Mouse (Mus musculus): ENCODE data around the gene Slc10a7. TPM values are rescaled to one million over a fixed set of nuclear protein-coding genes. Genes with fewer than 3 reads are reported as not detected.
"Not testable (repeated sequence)": the region's sequence is repeated elsewhere in the genome, so short reads cannot be mapped to it uniquely, and the experiment has no call there.

Gene Slc10a7
- 7.3 and 8.3 TPM in 2 replicates for polyA plus RNA-seq (2014; fragmentation: Nextera tagmentation; extraction: Ambion mirVana)

- H3K27me3 ChIP-seq (ENCODE audit: control insufficient read depth, insufficient read depth, low read length): no peaks in the 10 kb centered on the region
- H3K9ac ChIP-seq (ENCODE audit: low read length): peak within 1 kb of the TSS; percentile 99
- H3K9me3 ChIP-seq (ENCODE audit: control insufficient read depth, low read length): no peaks in the 10 kb centered on the region
- peak within 1 kb of the TSS; percentile 96 for H3K4me3 ChIP-seq (ENCODE audit: low read depth, low read length)
- under 1% methylated on average over 51 of the region's 51 CpGs for WGBS
- H3K27ac ChIP-seq (ENCODE audit: low read depth, low read length): peak within 1 kb of the TSS; percentile 83
- DNase-seq (ENCODE audit: low spot score, missing footprints): peak; percentile 98
- peaks cover 2% of the 10 kb centered on the region; the same call in 1 of the 2 replicates for H3K4me1 ChIP-seq (ENCODE audit: control insufficient read depth, insufficient read depth, low read length)
- ATAC-seq (ENCODE audit: low FRiP score): peak; percentile 96
- H3K4me2 ChIP-seq: peak within 1 kb of the TSS; percentile 91
- H3K36me3 ChIP-seq (ENCODE audit: control insufficient read depth, insufficient read depth, low read length): peaks cover 12% of the 10 kb centered on the region
Measured at GRCm38 (mm10) chr8:78509273-78510031, at the start of gene Slc10a7. TSS of gene Slc10a7 (plus strand) at chr8:78509346.

DNA sequence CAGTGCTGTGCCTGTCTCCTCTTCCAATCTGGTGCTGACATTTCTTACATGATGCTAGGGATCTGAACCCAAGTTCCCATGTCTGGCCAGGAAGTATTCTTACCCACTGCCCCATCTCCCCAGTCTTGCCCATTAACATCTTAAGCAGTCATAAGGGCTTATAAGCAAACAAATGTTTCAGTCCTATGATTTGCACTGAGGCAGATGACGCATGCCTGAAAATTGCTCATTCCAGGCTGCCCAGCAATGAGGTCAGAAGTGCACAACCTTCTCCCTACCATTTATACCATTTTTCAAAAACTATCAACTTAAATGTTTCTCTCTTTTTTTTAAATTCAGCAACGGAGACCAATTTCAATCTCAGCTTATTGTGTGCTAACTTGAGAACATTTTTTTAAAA lies 45.2 kb upstream of the Slc10a7 start:
- Histone ChIP-seq H3K4me3 (ENCODE audit: low read depth, low read length) (no peak overlapping the region), H3K4me2 (no peak overlapping the region), H3K4me1 (ENCODE audit: control insufficient read depth, insufficient read depth, low read length) (no peaks in the 10 kb centered on the region), H3K9me3 (ENCODE audit: control insufficient read depth, low read length) (no peaks in the 10 kb centered on the region), H3K36me3 (ENCODE audit: control insufficient read depth, insufficient read depth, low read length) (no peaks in the 10 kb centered on the region), H3K27me3 (ENCODE audit: control insufficient read depth, insufficient read depth, low read length) (no peaks in the 10 kb centered on the region), H3K27ac (ENCODE audit: low read depth, low read length) (no peak overlapping the region), H3K9ac (ENCODE audit: low read length) (no peak overlapping the region)
- ATAC-seq (ENCODE audit: low FRiP score): no peak
- no peak for DNase-seq (ENCODE audit: low spot score, missing footprints)
- WGBS: 85% methylated on average over 2 of the region's 2 CpGs

DNA sequence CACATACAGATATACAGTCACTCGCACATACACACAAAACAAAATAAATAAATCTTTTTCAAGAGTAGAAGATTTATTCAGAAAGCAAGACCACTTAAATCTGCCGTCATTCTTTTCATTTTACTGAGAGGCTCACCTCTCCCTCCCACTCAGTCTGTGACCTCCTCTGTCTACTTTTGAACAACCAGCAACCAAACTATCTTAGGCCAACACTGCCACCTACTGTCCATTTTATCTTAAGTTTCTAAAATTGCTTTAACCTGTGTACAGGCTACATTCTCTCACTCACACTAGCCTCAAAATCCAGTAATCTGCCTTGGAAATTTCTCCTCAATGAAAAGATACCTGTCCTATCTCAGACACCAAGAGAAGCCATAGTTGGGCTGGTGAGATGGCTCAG lies 41.3 kb upstream of the Slc10a7 start:
- WGBS: 86% methylated on average over 2 of the region's 2 CpGs
- Histone ChIP-seq H3K27me3 (ENCODE audit: control insufficient read depth, insufficient read depth, low read length) (no peaks in the 10 kb centered on the region), H3K27ac (ENCODE audit: low read depth, low read length) (no peak overlapping the region), H3K4me1 (ENCODE audit: control insufficient read depth, insufficient read depth, low read length) (no peaks in the 10 kb centered on the region), H3K4me3 (ENCODE audit: low read depth, low read length) (no peak overlapping the region), H3K9me3 (ENCODE audit: control insufficient read depth, low read length) (no peaks in the 10 kb centered on the region), H3K4me2 (no peak overlapping the region), H3K36me3 (ENCODE audit: control insufficient read depth, insufficient read depth, low read length) (no peaks in the 10 kb centered on the region), H3K9ac (ENCODE audit: low read length) (no peak overlapping the region)
- DNase-seq (ENCODE audit: low spot score, missing footprints) (no peak), ATAC-seq (ENCODE audit: low FRiP score) (no peak)

DNA sequence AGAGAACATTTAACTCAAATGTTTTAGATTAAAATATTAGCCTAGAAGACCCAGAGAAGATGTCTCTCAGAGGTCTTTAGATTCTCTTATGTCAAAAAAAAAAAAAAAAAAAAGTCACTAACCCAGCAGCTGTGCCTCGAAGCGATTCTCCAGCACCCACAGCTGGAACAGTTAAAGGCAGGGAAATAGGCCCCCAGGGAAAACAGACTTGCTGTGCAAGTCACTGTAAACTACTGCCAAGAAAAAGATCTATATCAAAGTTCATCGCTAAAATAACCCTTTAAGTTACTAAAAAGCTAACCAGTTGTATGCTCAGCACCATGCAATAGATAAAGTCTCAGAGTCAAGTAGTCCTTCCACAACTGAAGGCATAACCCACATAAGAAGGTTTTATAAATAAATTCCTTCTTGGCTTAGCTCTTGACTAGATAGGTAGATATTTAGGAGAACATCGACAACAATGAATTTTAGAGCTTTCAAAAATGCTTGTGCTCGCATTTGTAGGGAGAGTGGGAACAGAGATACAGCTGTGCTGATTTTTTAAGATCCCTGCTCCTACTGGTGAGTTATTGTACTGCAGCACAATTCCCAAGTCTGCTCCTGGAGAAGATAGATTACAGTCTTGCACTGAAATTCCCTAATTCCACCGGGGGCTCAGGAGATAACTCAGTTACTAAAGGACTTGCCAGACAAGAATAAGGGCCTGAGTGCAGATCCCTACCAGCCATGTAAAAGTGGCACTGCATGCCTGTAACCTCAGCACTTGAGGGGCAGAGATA lies 31.9 kb upstream of the Slc10a7 start:
- Histone ChIP-seq H3K4me1 (ENCODE audit: control insufficient read depth, insufficient read depth, low read length) (no peaks in the 10 kb centered on the region), H3K36me3 (ENCODE audit: control insufficient read depth, insufficient read depth, low read length) (no peaks in the 10 kb centered on the region), H3K4me2 (no peak overlapping the region), H3K9ac (ENCODE audit: low read length) (no peak overlapping the region), H3K27me3 (ENCODE audit: control insufficient read depth, insufficient read depth, low read length) (no peaks in the 10 kb centered on the region), H3K27ac (ENCODE audit: low read depth, low read length) (no peak overlapping the region), H3K4me3 (ENCODE audit: low read depth, low read length) (no peak overlapping the region), H3K9me3 (ENCODE audit: control insufficient read depth, low read length) (no peaks in the 10 kb centered on the region)
- DNase-seq (ENCODE audit: low spot score, missing footprints): peak; percentile 86
- no peak for ATAC-seq (ENCODE audit: low FRiP score)
- 63% methylated on average over 6 of the region's 6 CpGs for WGBS

DNA sequence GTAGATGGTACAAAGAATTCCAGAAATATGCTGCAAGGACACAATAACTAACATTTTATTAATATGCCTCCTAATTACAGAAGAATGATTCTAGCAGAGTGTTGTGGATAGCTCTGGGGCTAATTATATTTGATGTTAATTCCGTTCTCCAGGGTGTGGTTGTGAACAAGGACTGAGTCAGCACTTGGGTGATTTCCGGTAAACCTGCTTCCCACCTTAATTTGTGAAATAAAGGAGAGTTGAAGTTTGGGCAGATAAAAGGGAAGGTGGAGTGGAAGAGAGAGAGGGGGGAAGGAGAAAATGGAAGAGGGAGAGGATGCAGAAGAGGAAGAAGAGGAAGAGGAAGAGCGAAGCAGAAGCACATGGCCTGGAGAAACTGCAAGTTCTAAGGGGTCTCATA lies 19.4 kb upstream of the Slc10a7 start:
- Histone ChIP-seq H3K36me3 (ENCODE audit: control insufficient read depth, insufficient read depth, low read length) (no peaks in the 10 kb centered on the region), H3K27me3 (ENCODE audit: control insufficient read depth, insufficient read depth, low read length) (no peaks in the 10 kb centered on the region), H3K4me1 (ENCODE audit: control insufficient read depth, insufficient read depth, low read length) (no peaks in the 10 kb centered on the region), H3K9me3 (ENCODE audit: control insufficient read depth, low read length) (no peaks in the 10 kb centered on the region), H3K4me2 (no peak overlapping the region), H3K27ac (ENCODE audit: low read depth, low read length) (no peak overlapping the region), H3K9ac (ENCODE audit: low read length) (no peak overlapping the region), H3K4me3 (ENCODE audit: low read depth, low read length) (no peak overlapping the region)
- 86% methylated on average over 3 of the region's 3 CpGs for WGBS
- ATAC-seq (ENCODE audit: low FRiP score) (no peak), DNase-seq (ENCODE audit: low spot score, missing footprints) (peak; percentile 2)

GRCm38 (mm10) chr8:78493031-78493430 lies 16.1 kb upstream of the Slc10a7 start:
- Histone ChIP-seq H3K4me2 (no peak overlapping the region), H3K27ac (ENCODE audit: low read depth, low read length) (no peak overlapping the region), H3K4me3 (ENCODE audit: low read depth, low read length) (no peak overlapping the region), H3K4me1 (ENCODE audit: control insufficient read depth, insufficient read depth, low read length) (no peaks in the 10 kb centered on the region), H3K9me3 (ENCODE audit: control insufficient read depth, low read length) (no peaks in the 10 kb centered on the region), H3K9ac (ENCODE audit: low read length) (no peak overlapping the region), H3K27me3 (ENCODE audit: control insufficient read depth, insufficient read depth, low read length) (no peaks in the 10 kb centered on the region), H3K36me3 (ENCODE audit: control insufficient read depth, insufficient read depth, low read length) (no peaks in the 10 kb centered on the region)
- ATAC-seq (ENCODE audit: low FRiP score) (no peak), DNase-seq (ENCODE audit: low spot score, missing footprints) (no peak)
- 33% methylated on average over 2 of the region's 2 CpGs for WGBS

DNA sequence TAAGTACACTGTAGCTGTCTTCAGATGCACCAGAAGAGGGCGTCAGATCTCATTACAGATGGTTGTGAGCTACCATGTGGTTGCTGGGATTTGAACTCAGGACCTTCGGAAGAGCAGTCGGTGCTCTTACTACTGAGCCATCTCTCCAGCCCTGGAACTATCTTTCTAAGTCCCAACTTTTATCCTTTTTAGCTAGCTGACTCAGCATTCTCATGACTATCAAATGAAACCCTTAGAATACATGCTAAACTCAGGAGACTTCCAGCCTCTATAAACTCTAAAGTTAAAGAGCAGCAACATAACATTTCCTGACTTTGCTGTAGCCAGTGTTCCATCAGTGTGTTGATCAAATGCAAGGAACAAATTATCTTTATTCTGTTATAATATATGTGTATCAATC lies 12.9 kb upstream of the Slc10a7 start:
- H3K9ac ChIP-seq (ENCODE audit: low read length); H3K27me3 ChIP-seq (ENCODE audit: control insufficient read depth, insufficient read depth, low read length); H3K4me2 ChIP-seq; H3K9me3 ChIP-seq (ENCODE audit: control insufficient read depth, low read length); DNase-seq (ENCODE audit: low spot score, missing footprints); H3K36me3 ChIP-seq (ENCODE audit: control insufficient read depth, insufficient read depth, low read length); H3K27ac ChIP-seq (ENCODE audit: low read depth, low read length); H3K4me1 ChIP-seq (ENCODE audit: control insufficient read depth, insufficient read depth, low read length); H3K4me3 ChIP-seq (ENCODE audit: low read depth, low read length); ATAC-seq (ENCODE audit: low FRiP score): not testable (repeated sequence)
- 100% methylated on average over 3 of the region's 3 CpGs for WGBS

- H3K36me3 ChIP-seq (ENCODE audit: control insufficient read depth, insufficient read depth, low read length): peaks cover 18% of the 10 kb centered on the region
- no peaks in the 10 kb centered on the region for H3K9me3 ChIP-seq (ENCODE audit: control insufficient read depth, low read length)
- no peak overlapping the region for H3K4me3 ChIP-seq (ENCODE audit: low read depth, low read length)
- H3K27me3 ChIP-seq (ENCODE audit: control insufficient read depth, insufficient read depth, low read length): no peaks in the 10 kb centered on the region
- no peak overlapping the region for H3K4me2 ChIP-seq
- ATAC-seq (ENCODE audit: low FRiP score) (no peak), DNase-seq (ENCODE audit: low spot score, missing footprints) (peak; percentile 28)
- H3K27ac ChIP-seq (ENCODE audit: low read depth, low read length): no peak overlapping the region
- H3K9ac ChIP-seq (ENCODE audit: low read length): no peak overlapping the region
- no peaks in the 10 kb centered on the region for H3K4me1 ChIP-seq (ENCODE audit: control insufficient read depth, insufficient read depth, low read length)
- 68% methylated on average over 2 of the region's 2 CpGs for WGBS
Measured at GRCm38 (mm10) chr8:78502706-78503105, 6.4 kb upstream of the Slc10a7 start.
